Mouse (Mus musculus) heart, embryonic 14.5 days (tissue): Measurements from ENCODE around the gene Agap3. TPM values are rescaled to one million over a fixed set of nuclear protein-coding genes. Genes with fewer than 3 reads are reported as not detected.

Experiments used
- ATAC-seq: fragments of 200-750 bp; cut with Nextera tagmentation; 2 replicates; pipeline ENCODE4 v1.8.0; 2017; ENCODE audit warnings: low read depth, moderate TSS enrichment; ENCODE audit not compliant: insufficient number of reproducible peaks, insufficient read depth, low FRiP score
- H3K27ac ChIP-seq, 2 experiments: fragments of 200-500 bp in 1 of 2; fragments of 300-500 bp in 1 of 2; sonication (generic) in 1 of 2; replicated peaks in 1 of 2; 2 replicates each; pipeline ENCODE4 v1.5.1; 2012 to 2014; ENCODE audit warnings: low read depth in 2 of 2, low read length in 2 of 2, control low read depth in 1 of 2, mild to moderate bottlenecking in 1 of 2, mixed read lengths in 1 of 2; ENCODE audit not compliant: control insufficient read depth in 1 of 2, insufficient read depth in 1 of 2
- H3K27me3 ChIP-seq: fragments of 300-500 bp; sonication (generic); 2 replicates; pipeline ENCODE4 v1.6.1; 2014; ENCODE audit warnings: mild to moderate bottlenecking, low read length, control low read depth; ENCODE audit not compliant: control insufficient read depth, insufficient read depth
- H3K36me3 ChIP-seq: fragments of 300-500 bp; sonication (generic); 2 replicates; pipeline ENCODE4 v1.6.1; 2014; ENCODE audit warnings: mild to moderate bottlenecking, control low read depth, low read length, mixed read lengths; ENCODE audit not compliant: control insufficient read depth, insufficient read depth
- H3K4me1 ChIP-seq, 2 experiments: fragments of 200-500 bp in 1 of 2; fragments of 300-500 bp in 1 of 2; sonication (generic) in 1 of 2; 2 replicates each; pipeline ENCODE4 v1.6.1; 2012 to 2014; ENCODE audit warnings: low read length in 2 of 2, control low read depth in 1 of 2, mixed read lengths in 1 of 2; ENCODE audit not compliant: control insufficient read depth in 2 of 2, insufficient read depth in 2 of 2
- H3K4me2 ChIP-seq: fragments of 300-500 bp; sonication (generic); 2 replicates; pipeline ENCODE4 v1.6.1; 2014; ENCODE audit warnings: mild to moderate bottlenecking, low read length
- H3K4me3 ChIP-seq, 2 experiments: fragments of 200-500 bp in 1 of 2; fragments of 300-500 bp in 1 of 2; sonication (generic) in 1 of 2; 2 replicates each; pipeline ENCODE4 v1.5.1; 2012 to 2014; ENCODE audit warnings: low read length in 2 of 2, mild to moderate bottlenecking in 2 of 2, control low read depth in 1 of 2, low read depth in 1 of 2, moderate library complexity in 1 of 2; ENCODE audit not compliant: control insufficient read depth in 1 of 2, insufficient read depth in 1 of 2
- H3K9ac ChIP-seq: fragments of 300-500 bp; sonication (generic); 2 replicates; pipeline ENCODE4 v1.6.1; 2014; ENCODE audit warnings: mild to moderate bottlenecking, low read length
- H3K9me3 ChIP-seq: fragments of 300-500 bp; sonication (generic); 2 replicates; pipeline ENCODE4 v1.6.1; 2016; ENCODE audit warnings: low read length, control low read depth; ENCODE audit not compliant: control insufficient read depth
- WGBS: fragments of 180-500 bp; shearing (Covaris S2); extraction: QIAGEN DNeasy Blood & Tissue Kit; methylation state at CpG from one replicate; pipeline ENCODE4 v1.1.7; 2014; 5-methylcytosine and 5-hydroxymethylcytosine counted together
- polyA plus RNA-seq: library from polyadenylated mRNA; unstranded; fragments of >200 nt; fragmentation: Nextera tagmentation; extraction: Ambion mirVana; gene quantifications from 2 replicates; pipeline ENCODE4 v1.2.1, GENCODE M21; 2014

Agap3 gene
- polyA plus RNA-seq, 1 experiment from 2014 or later: 36.7 TPM

DNA sequence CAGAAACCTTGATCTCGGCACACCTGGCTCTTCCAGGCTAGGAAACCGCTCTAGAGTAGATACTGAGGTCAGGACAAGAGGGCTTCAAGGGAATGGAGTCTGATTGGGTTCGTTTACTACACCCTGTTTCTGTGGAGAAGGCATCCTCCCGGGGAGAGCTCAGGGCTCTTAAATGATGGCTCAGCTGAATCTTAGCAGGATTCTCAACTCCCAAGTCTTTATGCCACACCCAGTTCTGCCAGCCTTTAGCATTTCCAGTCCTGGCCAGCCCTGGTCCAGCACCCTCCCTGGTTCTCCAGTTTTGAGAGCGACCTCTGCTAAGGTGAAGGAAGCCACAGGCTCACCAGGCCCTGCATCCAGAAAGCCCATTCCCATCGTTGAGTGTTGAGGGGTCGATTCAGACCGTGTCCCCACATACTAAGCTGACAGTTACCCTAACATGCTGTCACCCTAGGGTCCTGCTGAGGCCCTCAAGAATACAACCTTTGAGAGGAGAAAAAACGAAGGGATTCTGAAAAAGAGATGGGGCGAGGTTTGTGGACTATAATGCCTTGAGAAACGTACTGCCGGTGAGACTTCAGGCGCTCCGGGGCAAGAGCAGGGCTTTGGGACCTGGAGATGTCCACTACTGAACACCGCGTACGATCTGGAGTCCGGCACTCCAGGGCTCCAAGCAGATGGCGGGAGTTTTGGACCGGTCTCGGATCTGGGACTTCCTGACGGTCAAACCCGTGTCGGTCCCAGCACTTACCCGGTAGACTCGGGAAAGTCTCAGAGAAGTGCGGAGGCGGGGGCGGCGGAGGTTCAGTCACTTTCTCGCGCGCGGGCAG lies 73.6 kb downstream of the Agap3 start:
- Histone ChIP-seq H3K4me2 (peak overlapping the region; percentile 78), H3K9ac (peak overlapping the region; percentile 48; the same call in 1 of the 2 replicates), H3K4me3 (peak overlapping the region; percentile 29 to 42; a peak in 3 of 4 replicates), H3K27me3 (peaks cover 91% of the 10 kb centered on the region), H3K9me3 (no peaks in the 10 kb centered on the region), H3K4me1 (peaks cover 2 to 12% of the 10 kb centered on the region in 2 experiments; a peak in 3 of 4 replicates), H3K27ac (no peak overlapping the region), H3K36me3 (no peaks in the 10 kb centered on the region)
- no peak for ATAC-seq
- WGBS: 4% methylated on average over 34 of the region's 34 CpGs

DNA sequence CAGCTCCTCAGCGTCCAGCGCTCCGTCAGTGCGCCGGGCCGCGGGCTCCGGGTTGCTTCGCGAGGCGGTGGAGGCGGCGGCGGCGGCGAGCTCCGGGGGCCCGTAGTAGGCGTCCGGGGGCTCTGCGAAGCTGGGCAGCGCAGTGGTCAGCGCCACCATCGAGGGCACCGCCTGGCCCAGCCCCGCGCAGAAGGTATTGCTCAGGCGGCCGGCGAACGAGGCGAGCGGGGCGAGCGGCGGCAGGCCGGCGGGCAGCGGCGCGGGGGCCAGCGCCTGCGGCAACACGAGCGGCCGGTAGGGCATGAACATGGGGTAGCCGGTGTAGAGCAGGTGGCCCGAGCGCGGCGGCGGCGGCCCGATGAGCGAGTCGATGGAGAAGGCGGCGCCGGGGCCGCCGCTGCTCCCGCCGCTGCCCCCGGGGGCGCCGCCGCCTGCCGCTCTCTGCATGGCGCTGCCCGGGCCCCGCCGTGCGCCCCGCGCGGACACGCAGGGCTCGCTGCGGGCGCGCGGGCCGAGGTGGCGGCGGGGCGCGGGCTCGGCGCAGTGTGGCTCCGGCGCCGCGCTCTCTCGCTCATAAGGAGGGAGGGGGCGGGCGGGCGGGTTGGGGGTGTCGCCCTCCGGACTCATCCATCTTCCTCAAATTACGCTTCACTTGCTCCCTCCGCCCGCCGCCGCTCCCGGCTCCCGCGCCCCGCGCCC lies 74.4 kb downstream of the Agap3 start:
- Histone ChIP-seq H3K9me3 (no peaks in the 10 kb centered on the region), H3K27ac (no peak overlapping the region), H3K9ac (peak overlapping the region; percentile 48; the same call in 1 of the 2 replicates), H3K27me3 (peaks cover 96% of the 10 kb centered on the region), H3K4me3 (peak overlapping the region; percentile 29 to 42; a peak in 3 of 4 replicates), H3K4me2 (peak overlapping the region; percentile 78), H3K36me3 (no peaks in the 10 kb centered on the region), H3K4me1 (peaks cover 2 to 12% of the 10 kb centered on the region in 2 experiments; a peak in 3 of 4 replicates)
- under 1% methylated on average over 90 of the region's 109 CpGs for WGBS
- no peak for ATAC-seq

DNA sequence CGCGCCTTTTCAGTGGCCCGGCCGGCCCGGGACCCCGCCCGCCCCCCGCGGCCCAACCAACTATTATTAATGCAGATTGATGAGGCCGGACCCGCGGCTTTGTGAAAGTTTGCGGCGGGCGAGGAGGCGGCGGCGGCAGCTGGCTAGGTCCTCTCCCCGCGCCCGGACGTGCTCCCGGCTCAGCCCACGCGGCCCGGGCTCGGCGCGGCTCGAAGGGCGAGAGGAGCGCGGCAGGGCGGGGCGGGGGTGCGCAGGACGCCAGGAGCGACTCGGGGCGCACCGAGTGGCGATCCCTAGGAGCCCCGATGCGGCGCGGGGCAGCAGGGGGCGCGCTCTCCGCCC lies 74.9 kb downstream of the Agap3 start, which contains the start of gene Gbx1:
Gene Gbx1 (minus strand): TSS at position 314 of the 342 bp plus-strand sequence.
- H3K27ac ChIP-seq: no peak within 1 kb of the TSS
- peaks cover 2 to 12% of the 10 kb centered on the region in 2 experiments; a peak in 3 of 4 replicates for H3K4me1 ChIP-seq
- under 1% methylated on average over 31 of the region's 49 CpGs for WGBS
- H3K36me3 ChIP-seq: no peaks in the 10 kb centered on the region
- H3K9me3 ChIP-seq: no peaks in the 10 kb centered on the region
- ATAC-seq: 0 out of 2 replicates have a peak, but pooled peaks have one; percentile 9
- peak within 1 kb of the TSS; percentile 78 for H3K4me2 ChIP-seq
- H3K27me3 ChIP-seq: peaks cover 95% of the 10 kb centered on the region
- H3K9ac ChIP-seq: peak within 1 kb of the TSS; percentile 48; the same call in 1 of the 2 replicates
- peak within 1 kb of the TSS; percentile 29 to 42; a peak in 3 of 4 replicates for H3K4me3 ChIP-seq

- Histone ChIP-seq H3K4me2 (no peak overlapping the region), H3K9ac (no peak overlapping the region), H3K27me3 (peaks cover 87% of the 10 kb centered on the region), H3K9me3 (no peaks in the 10 kb centered on the region), H3K4me1 (peaks cover 2 to 12% of the 10 kb centered on the region in 2 experiments; a peak in 3 of 4 replicates), H3K36me3 (no peaks in the 10 kb centered on the region), H3K4me3 (no peak overlapping the region), H3K27ac (no peak overlapping the region)
- WGBS: 19% methylated on average over 6 of the region's 6 CpGs
- ATAC-seq: no peak
Measured at GRCm38 (mm10) chr5:24527780-24528179, 75.8 kb downstream of the Agap3 start.

- Histone ChIP-seq H3K4me2 (no peak overlapping the region), H3K9me3 (no peaks in the 10 kb centered on the region), H3K36me3 (no peaks in the 10 kb centered on the region), H3K9ac (no peak overlapping the region), H3K4me1 (peaks cover 2 to 12% of the 10 kb centered on the region in 2 experiments; a peak in 3 of 4 replicates), H3K27me3 (peaks cover 65% of the 10 kb centered on the region), H3K27ac (no peak overlapping the region), H3K4me3 (no peak overlapping the region)
- peak; percentile 48 for ATAC-seq
- WGBS: 19% methylated on average over 24 of the region's 24 CpGs
Measured at GRCm38 (mm10) chr5:24530042-24530689, 78.2 kb downstream of the Agap3 start.

DNA sequence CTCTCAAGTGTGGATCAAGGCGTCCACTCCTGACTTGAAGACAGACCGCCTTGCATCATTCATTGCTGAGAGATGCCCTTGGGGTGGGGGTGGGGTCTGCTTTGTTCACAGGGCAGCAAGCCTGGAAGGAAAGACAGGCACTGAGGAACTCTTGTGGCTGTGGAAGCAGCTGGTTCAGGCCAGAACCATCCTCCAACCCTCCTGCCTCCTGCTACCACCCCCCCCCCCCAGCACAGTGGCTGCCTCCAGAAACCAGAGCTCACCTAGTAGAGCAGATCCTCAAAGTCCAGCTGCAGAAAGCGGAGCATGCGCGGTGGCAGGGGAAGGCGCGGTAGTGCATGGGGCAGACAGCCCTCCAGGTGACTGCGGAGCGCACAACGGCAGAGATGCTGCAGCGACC lies 81.4 kb downstream of the Agap3 start:
- no peaks in the 10 kb centered on the region for H3K4me1 ChIP-seq
- ATAC-seq: no peak
- H3K36me3 ChIP-seq: no peaks in the 10 kb centered on the region; the same call in 1 of the 2 replicates
- WGBS: 61% methylated on average over 11 of the region's 11 CpGs
- H3K4me3 ChIP-seq: no peak overlapping the region
- H3K4me2 ChIP-seq: no peak overlapping the region
- no peaks in the 10 kb centered on the region for H3K9me3 ChIP-seq
- H3K27me3 ChIP-seq: peaks cover 34% of the 10 kb centered on the region
- H3K27ac ChIP-seq: no peak overlapping the region
- no peak overlapping the region for H3K9ac ChIP-seq

GRCm38 (mm10) chr5:24534292-24534691 lies 82.3 kb downstream of the Agap3 start:
- no peak overlapping the region for H3K27ac ChIP-seq
- H3K27me3 ChIP-seq: peaks cover 25% of the 10 kb centered on the region
- no peak overlapping the region for H3K4me2 ChIP-seq
- no peak overlapping the region for H3K9ac ChIP-seq
- H3K4me1 ChIP-seq: 0 out of 4 replicates have a peak, but pooled peaks cover 0 to 1% of the 10 kb centered on the region in 2 experiments
- ATAC-seq: no peak
- 45% methylated on average over 5 of the region's 5 CpGs for WGBS
- H3K9me3 ChIP-seq: no peaks in the 10 kb centered on the region
- no peaks in the 10 kb centered on the region; the same call in 1 of the 2 replicates for H3K36me3 ChIP-seq
- no peak overlapping the region for H3K4me3 ChIP-seq
